Mouse (Mus musculus) frontal cortex, adult 2 months (tissue): Measurements from ENCODE around the gene Xpr1. TPM values are rescaled to one million over a fixed set of nuclear protein-coding genes. Genes with fewer than 3 reads are reported as not detected.
A peak's percentile ranks its signal among the peaks of the same experiment; 100 is the strongest.
"Not testable (repeated sequence)": the region's sequence is repeated elsewhere in the genome, so short reads cannot be mapped to it uniquely, and the experiment has no call there.

Source experiments
- DNase-seq, 2 experiments: peaks; one replicate each; pipeline ENCODE4 v3.0.0; 2022; ENCODE audit warnings: low spot score in 1 of 2; ENCODE audit errors: extremely low spot score in 1 of 2
- polyA plus RNA-seq: library from polyadenylated mRNA; depleted of rRNA; stranded (reverse); fragments of >200 nt; gene quantifications from 2 replicates; pipeline ENCODE4 v1.2.3, GENCODE M21; 2012

Gene Xpr1
- polyA plus RNA-seq, 1 experiment = 42.5 TPM

GRCm38 (mm10) chr1:155262496-155262895 is 154.7 kb downstream of the Xpr1 start:
- not testable (repeated sequence) for DNase-seq

- DNase-seq = no peak
Measured at GRCm38 (mm10) chr1:155254309-155254708, 162.9 kb downstream of the Xpr1 start.

GRCm38 (mm10) chr1:155253126-155253525 is 164.1 kb downstream of the Xpr1 start:
- DNase-seq = peak in 1 of 2 experiments; percentile 61

- no peak for DNase-seq
Measured at GRCm38 (mm10) chr1:155252631-155253121, 164.5 kb downstream of the Xpr1 start.

- no peak for DNase-seq
Measured at GRCm38 (mm10) chr1:155251596-155251995, 165.6 kb downstream of the Xpr1 start.

GRCm38 (mm10) chr1:155250531-155251135 is 166.6 kb downstream of the Xpr1 start:
- no peak for DNase-seq

GRCm38 (mm10) chr1:155249896-155250295 is 167.3 kb downstream of the Xpr1 start:
- no peak for DNase-seq

GRCm38 (mm10) chr1:155248041-155248440 is 169.2 kb downstream of the Xpr1 start:
- no peak for DNase-seq

- DNase-seq = no peak
Measured at GRCm38 (mm10) chr1:155247441-155247840, 169.8 kb downstream of the Xpr1 start.

GRCm38 (mm10) chr1:155245516-155245915 is 171.7 kb downstream of the Xpr1 start:
- DNase-seq = no peak

GRCm38 (mm10) chr1:155244771-155245211 is 172.4 kb downstream of the Xpr1 start:
- no peak for DNase-seq

- DNase-seq = no peak
Measured at GRCm38 (mm10) chr1:155243797-155244770, 173.1 kb downstream of the Xpr1 start, which contains the start of gene BC034090. Gene BC034090, minus strand, starts transcription at chr1:155244444.

- DNase-seq = no peak
Measured at GRCm38 (mm10) chr1:155242488-155242745, 174.8 kb downstream of the Xpr1 start.

- no peak for DNase-seq
Measured at GRCm38 (mm10) chr1:155241701-155242487, 175.3 kb downstream of the Xpr1 start.

GRCm38 (mm10) chr1:155239962-155240717 is 177.1 kb downstream of the Xpr1 start:
- no peak for DNase-seq

GRCm38 (mm10) chr1:155239169-155239568 is 178.0 kb downstream of the Xpr1 start:
- no peak for DNase-seq

- no peak for DNase-seq
Measured at GRCm38 (mm10) chr1:155238126-155238525, 179.1 kb downstream of the Xpr1 start.

- DNase-seq = peak; percentile 56 to 69
Measured at GRCm38 (mm10) chr1:155237390-155237789, 179.8 kb downstream of the Xpr1 start.

- DNase-seq = no peak
Measured at GRCm38 (mm10) chr1:155236306-155237024, 180.8 kb downstream of the Xpr1 start.
